Mouse (Mus musculus) hindbrain, embryonic 12.5 days (tissue): Measurements from ENCODE around the gene Mrpl42. TPM values are rescaled to one million over a fixed set of nuclear protein-coding genes. Genes with fewer than 3 reads are reported as not detected.
"Not testable (repeated sequence)": the region's sequence is repeated elsewhere in the genome, so short reads cannot be mapped to it uniquely, and the experiment has no call there.

Experiments used
- ATAC-seq: fragments of 200-750 bp; cut with Nextera tagmentation; 2 replicates; pipeline ENCODE4 v1.8.0; 2017; ENCODE audit warnings: moderate TSS enrichment; ENCODE audit not compliant: low FRiP score
- H3K27ac ChIP-seq: fragments of 300-500 bp; sonication (generic); 2 replicates; pipeline ENCODE4 v1.5.1; 2016; ENCODE audit warnings: mild to moderate bottlenecking
- H3K27me3 ChIP-seq: fragments of 300-500 bp; sonication (generic); 2 replicates; pipeline ENCODE4 v1.6.1; 2016; ENCODE audit warnings: mild to moderate bottlenecking
- H3K36me3 ChIP-seq: fragments of 300-500 bp; sonication (generic); 2 replicates; pipeline ENCODE4 v1.6.1; 2016; ENCODE audit warnings: mild to moderate bottlenecking
- H3K4me1 ChIP-seq: fragments of 300-500 bp; sonication (generic); 2 replicates; pipeline ENCODE4 v1.6.1; 2016
- H3K4me2 ChIP-seq: fragments of 300-500 bp; sonication (generic); replicated peaks from 2 replicates; pipeline ENCODE4 v1.6.1; 2016; ENCODE audit warnings: mild to moderate bottlenecking
- H3K4me3 ChIP-seq: fragments of 300-500 bp; sonication (generic); 2 replicates; pipeline ENCODE4 v1.5.1; 2016; ENCODE audit warnings: mild to moderate bottlenecking
- H3K9ac ChIP-seq: fragments of 300-500 bp; sonication (generic); 2 replicates; pipeline ENCODE4 v1.6.1; 2016; ENCODE audit warnings: mild to moderate bottlenecking, moderate library complexity
- H3K9me3 ChIP-seq: fragments of 300-500 bp; sonication (generic); replicated peaks from 2 replicates; pipeline ENCODE4 v1.6.1; 2016; ENCODE audit warnings: mild to moderate bottlenecking
- WGBS: fragments of 180-500 bp; shearing (Covaris S2); methylation state at CpG from one replicate; pipeline ENCODE4 v1.1.7; 2016; 5-methylcytosine and 5-hydroxymethylcytosine counted together
- polyA plus RNA-seq: library from polyadenylated mRNA; unstranded; fragments of >200 nt; fragmentation: Nextera tagmentation; extraction: Ambion mirVana; gene quantifications from 2 replicates; pipeline ENCODE4 v1.2.1, GENCODE M21; 2016

The Mrpl42 gene
- polyA plus RNA-seq, result 246 and 265 TPM in 2 replicates

DNA sequence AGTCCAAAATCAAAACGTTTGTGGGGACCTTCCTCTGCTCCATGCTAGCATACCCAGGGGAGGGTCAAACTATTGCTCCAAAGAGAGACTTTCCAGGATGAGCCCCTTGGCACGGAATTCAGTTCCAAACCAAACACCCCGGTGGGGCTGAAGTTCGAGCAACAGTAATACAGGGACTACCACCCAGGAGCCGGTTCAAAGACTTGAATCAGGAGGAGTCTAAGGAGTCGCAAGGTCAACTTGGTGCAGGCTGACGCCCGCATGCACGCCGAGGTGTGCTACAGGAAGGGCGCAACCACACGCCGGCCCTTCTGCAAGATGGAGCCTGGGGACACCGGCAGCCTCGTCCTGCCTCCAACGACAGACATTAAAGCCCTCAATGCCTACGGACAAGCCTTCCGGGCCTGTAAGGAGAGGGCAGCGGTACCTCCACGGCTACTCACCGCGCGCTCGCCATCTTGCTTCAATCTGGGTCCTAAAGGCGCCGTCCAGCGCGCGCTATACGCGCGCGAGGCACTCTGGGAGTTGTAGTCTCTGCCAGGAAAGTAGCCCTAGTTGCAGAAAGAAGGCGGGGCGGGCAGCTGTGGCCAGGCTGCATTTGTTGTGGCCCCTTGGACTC is at the start of gene Mrpl42:
Gene Mrpl42, minus strand, starts transcription at position 478 of the 619 bp plus-strand sequence.
- Histone ChIP-seq H3K9ac (peak within 1 kb of the TSS; percentile 72), H3K36me3 (peaks cover 8% of the 10 kb centered on the region), H3K4me2 (peak within 1 kb of the TSS; percentile 65), H3K4me3 (peak within 1 kb of the TSS; percentile 76), H3K27ac (peak within 1 kb of the TSS; percentile 88), H3K27me3 (no peaks in the 10 kb centered on the region), H3K4me1 (peaks cover 9% of the 10 kb centered on the region), H3K9me3 (no peaks in the 10 kb centered on the region)
- ATAC-seq, result peak; percentile 97
- under 1% methylated on average over 35 of the region's 35 CpGs for WGBS

DNA sequence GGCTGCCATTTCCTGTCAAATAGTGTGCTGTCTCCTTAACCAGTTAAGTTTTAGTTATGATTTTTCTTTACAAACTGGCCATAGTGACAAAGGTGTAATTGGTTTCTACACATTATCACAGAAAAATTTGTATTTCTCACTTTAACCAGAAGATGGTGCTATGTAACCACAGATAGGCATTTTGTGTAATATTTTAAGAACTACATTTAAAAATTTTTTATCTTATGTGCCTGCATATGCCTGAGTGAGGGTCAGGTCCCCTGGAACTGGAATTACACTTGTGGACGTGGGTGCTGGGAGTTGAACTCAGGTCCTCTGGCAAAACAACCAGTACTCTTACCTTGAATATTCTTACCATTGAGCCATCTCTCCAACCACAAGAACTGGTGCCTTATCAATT is 48.8 kb upstream of the Mrpl42 start:
- H3K27me3 ChIP-seq, result no peaks in the 10 kb centered on the region
- no peaks in the 10 kb centered on the region for H3K9me3 ChIP-seq
- no peak overlapping the region for H3K4me2 ChIP-seq
- 0 out of 2 replicates have a peak, but pooled peaks cover 2% of the 10 kb centered on the region for H3K4me1 ChIP-seq
- WGBS, result 59% methylated on average over 1 of the region's 1 CpGs
- H3K4me3 ChIP-seq, result no peak overlapping the region
- no peak overlapping the region for H3K9ac ChIP-seq
- no peak for ATAC-seq
- H3K27ac ChIP-seq, result no peak overlapping the region
- H3K36me3 ChIP-seq, result peaks cover 25% of the 10 kb centered on the region

DNA sequence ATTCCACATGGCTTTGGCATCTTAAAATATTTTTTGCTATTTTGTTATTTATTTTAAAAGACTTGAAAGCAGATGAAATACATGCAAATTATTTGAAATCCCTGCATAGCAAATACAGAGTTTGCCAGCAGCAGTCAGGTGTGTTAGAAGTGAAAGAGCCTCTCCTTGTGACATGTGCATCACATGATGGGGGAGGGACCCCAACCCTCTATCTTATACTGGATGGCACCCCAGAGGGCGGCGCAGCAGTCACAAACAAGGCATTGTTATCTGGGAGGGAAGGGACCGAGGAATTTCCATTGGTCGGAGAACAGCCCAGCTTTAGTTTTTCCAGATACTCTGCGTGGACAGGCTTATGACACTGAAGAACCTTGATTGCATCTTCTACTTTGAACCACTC is 47.3 kb upstream of the Mrpl42 start:
- not testable (repeated sequence) for H3K9me3 ChIP-seq, H3K4me1 ChIP-seq, H3K4me3 ChIP-seq, H3K27ac ChIP-seq, ATAC-seq, H3K27me3 ChIP-seq, H3K4me2 ChIP-seq, H3K9ac ChIP-seq
- 55% methylated on average over 5 of the region's 5 CpGs for WGBS
- peaks cover 28% of the 10 kb centered on the region for H3K36me3 ChIP-seq

DNA sequence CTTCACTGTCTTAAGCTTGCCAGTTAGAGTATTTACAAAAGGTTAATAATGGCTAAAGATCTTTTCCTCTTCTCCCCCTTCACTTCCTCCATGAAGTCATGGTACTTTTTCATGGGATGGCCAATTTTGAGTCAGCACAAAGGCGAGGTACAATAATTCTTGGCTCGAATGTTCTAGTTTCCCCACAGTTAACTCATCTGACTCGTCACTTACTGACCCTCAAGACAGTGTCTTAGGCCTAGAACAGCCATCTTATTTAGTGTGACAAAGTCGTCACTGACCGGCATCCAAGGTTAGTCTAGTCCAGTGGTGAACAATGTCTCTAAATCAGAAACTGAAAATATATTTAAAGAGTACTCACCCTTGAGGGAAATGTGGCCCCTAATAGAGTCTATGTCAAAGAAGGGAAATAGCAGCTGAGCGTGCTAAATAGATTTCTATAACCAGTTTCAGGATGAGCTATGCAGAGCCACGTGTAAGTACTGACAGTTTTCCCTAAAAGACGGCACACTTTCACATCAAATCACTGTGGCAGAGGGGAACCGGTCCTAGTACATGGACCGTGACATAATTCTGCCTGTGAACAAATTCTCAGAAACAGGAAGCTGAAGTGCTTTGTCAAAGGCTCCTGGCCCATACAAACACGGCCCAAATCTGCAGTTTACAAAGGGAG is 46.5 kb upstream of the Mrpl42 start:
- Histone ChIP-seq H3K36me3 (peaks cover 32% of the 10 kb centered on the region), H3K9me3 (no peaks in the 10 kb centered on the region), H3K27ac (no peak overlapping the region), H3K4me1 (0 out of 2 replicates have a peak, but pooled peaks cover 2% of the 10 kb centered on the region), H3K4me2 (no peak overlapping the region), H3K9ac (no peak overlapping the region), H3K4me3 (no peak overlapping the region), H3K27me3 (no peaks in the 10 kb centered on the region)
- ATAC-seq, result no peak
- WGBS, result 86% methylated on average over 11 of the region's 11 CpGs

DNA sequence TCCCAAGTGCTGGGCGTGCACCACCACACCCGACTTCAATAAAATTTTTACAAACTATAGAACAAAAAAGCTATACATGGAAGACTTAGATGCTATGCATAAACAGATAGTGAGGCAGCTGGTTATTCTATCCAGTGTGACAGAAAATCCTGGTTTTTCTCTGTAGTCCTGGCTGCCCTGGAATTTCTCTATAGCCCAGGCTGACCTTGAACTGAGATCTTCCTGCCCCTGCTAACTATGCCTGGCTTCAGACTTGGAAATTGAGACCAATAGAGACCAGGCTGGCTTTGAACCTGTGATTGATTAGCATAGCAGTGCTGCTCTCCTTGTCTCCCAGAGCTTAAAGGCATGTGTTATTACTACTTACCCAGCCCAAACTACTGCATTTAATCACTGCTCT is 44.4 kb upstream of the Mrpl42 start:
- Histone ChIP-seq H3K27ac (no peak overlapping the region), H3K4me1 (no peaks in the 10 kb centered on the region), H3K9ac (no peak overlapping the region), H3K4me3 (no peak overlapping the region), H3K9me3 (no peaks in the 10 kb centered on the region), H3K27me3 (no peaks in the 10 kb centered on the region), H3K4me2 (no peak overlapping the region), H3K36me3 (peaks cover 34% of the 10 kb centered on the region)
- WGBS, result 94% methylated on average over 2 of the region's 2 CpGs
- no peak for ATAC-seq

DNA sequence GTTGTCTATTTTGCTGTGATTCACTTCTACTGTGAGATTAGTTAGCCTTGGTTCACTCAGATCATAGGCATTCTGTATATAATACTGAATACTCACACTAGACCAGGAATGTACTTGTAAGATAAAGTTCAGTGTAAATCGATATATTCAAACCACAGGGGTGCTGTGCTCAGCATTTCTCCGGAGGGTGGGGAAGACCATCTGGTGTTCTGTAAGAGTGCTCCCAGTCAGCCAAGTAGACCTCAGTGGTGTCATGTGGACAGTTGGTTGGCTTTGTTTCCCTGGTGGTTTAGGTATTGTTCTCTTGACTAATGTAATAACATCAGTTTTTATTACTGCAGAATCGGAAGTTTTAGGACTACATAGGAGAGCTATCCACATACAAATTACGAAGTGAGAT is 43.3 kb upstream of the Mrpl42 start:
- no peak for ATAC-seq
- Histone ChIP-seq H3K4me1 (no peaks in the 10 kb centered on the region), H3K27me3 (no peaks in the 10 kb centered on the region), H3K9me3 (no peaks in the 10 kb centered on the region), H3K27ac (no peak overlapping the region), H3K4me2 (no peak overlapping the region), H3K9ac (no peak overlapping the region), H3K4me3 (no peak overlapping the region), H3K36me3 (peaks cover 29% of the 10 kb centered on the region)
- WGBS, result 69% methylated on average over 4 of the region's 4 CpGs

DNA sequence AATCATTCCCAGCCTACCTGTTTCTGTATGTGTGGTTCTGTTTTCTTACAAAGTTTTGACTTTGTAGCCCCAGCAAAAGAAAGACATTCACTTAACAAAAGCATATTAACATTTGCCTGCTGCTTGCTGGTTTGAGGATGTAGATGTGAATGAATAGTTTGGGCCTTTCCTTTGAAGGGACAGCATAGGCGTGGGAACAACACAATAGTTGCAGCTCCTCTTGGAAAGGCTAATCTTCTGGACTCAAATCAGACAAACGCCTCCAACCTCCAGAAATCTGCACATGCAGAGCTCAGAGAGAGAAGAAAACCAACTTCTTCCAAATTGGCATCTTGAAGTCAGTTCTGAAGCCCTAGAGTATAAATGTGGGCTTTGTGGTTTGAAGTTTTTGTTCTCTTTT is 42.9 kb upstream of the Mrpl42 start:
- H3K9me3 ChIP-seq, result no peaks in the 10 kb centered on the region
- H3K36me3 ChIP-seq, result peaks cover 29% of the 10 kb centered on the region
- no peaks in the 10 kb centered on the region for H3K4me1 ChIP-seq
- H3K4me2 ChIP-seq, result no peak overlapping the region
- H3K27me3 ChIP-seq, result no peaks in the 10 kb centered on the region
- no peak for ATAC-seq
- H3K27ac ChIP-seq, result no peak overlapping the region
- H3K4me3 ChIP-seq, result no peak overlapping the region
- H3K9ac ChIP-seq, result no peak overlapping the region
- WGBS, result 83% methylated on average over 2 of the region's 2 CpGs

DNA sequence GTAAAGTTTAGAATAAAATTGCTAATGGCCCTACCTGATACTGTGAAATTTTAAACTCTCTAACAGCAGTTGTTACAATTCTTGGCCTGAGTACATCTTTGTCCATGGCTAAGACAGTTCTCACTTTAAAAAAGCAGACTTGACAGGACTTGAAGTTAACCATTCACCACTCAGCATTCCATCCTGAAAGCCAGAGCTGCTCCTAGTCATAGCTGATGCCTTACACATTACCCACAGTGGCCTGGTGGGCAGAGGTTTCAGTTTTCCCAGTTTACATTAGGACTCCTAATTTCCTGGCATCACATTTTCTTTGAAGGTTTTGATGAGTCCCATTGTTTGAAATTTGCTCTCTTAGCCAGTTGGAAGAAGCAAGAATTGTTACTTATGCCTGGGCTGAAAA is 42.3 kb upstream of the Mrpl42 start:
- Histone ChIP-seq H3K9ac (no peak overlapping the region), H3K36me3 (peaks cover 26% of the 10 kb centered on the region), H3K9me3 (no peaks in the 10 kb centered on the region), H3K4me1 (no peaks in the 10 kb centered on the region), H3K27ac (no peak overlapping the region), H3K4me3 (no peak overlapping the region), H3K4me2 (no peak overlapping the region), H3K27me3 (no peaks in the 10 kb centered on the region)
- ATAC-seq, result no peak

DNA sequence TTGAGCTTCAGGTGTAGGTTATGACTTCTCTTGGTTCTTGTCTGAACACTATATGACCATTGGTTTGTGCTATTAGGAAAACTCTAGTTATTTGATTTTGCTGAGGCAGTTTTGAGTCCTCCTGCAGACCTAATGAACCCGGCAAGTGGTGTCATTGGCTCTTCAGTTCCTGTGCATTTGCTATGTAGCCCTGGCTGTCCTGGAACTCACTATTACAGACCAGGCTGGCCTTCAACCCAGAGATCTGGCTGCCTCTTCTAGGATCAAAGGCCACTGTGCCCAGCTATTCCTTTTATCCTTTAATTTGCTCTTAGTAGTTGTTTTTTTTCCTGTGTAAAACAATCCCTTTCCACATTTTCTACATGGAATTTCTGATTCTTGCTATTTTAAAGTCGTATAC is 41.6 kb upstream of the Mrpl42 start:
- no peak overlapping the region for H3K4me2 ChIP-seq
- ATAC-seq, result no peak
- H3K27ac ChIP-seq, result no peak overlapping the region
- H3K36me3 ChIP-seq, result peaks cover 23% of the 10 kb centered on the region
- no peak overlapping the region for H3K4me3 ChIP-seq
- WGBS, result 85% methylated on average over 2 of the region's 2 CpGs
- no peaks in the 10 kb centered on the region for H3K27me3 ChIP-seq
- no peaks in the 10 kb centered on the region for H3K4me1 ChIP-seq
- no peaks in the 10 kb centered on the region for H3K9me3 ChIP-seq
- H3K9ac ChIP-seq, result no peak overlapping the region

DNA sequence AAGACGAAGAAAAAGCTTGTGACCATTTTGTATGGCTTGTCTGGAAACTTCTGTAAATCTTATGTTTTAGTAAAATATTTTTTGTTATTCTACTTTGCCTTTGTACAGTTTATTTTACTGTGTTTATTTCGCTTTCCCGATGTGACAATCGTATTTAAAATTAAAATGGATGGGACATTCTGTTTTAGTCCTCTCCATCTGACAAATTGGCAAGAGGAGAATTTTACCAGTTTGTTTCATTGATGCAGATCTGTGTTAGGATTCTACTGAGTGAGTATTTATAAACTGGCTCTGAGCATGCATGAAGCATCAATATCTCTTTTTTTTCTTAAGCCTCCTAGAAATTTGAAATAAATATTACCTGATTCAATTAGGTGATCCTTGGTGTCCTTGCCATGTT is 41.2 kb upstream of the Mrpl42 start:
- WGBS, result 92% methylated on average over 4 of the region's 4 CpGs
- ATAC-seq, result no peak
- Histone ChIP-seq H3K36me3 (peaks cover 21% of the 10 kb centered on the region), H3K4me2 (no peak overlapping the region), H3K27ac (no peak overlapping the region), H3K27me3 (no peaks in the 10 kb centered on the region), H3K4me1 (no peaks in the 10 kb centered on the region), H3K9ac (no peak overlapping the region), H3K4me3 (no peak overlapping the region), H3K9me3 (no peaks in the 10 kb centered on the region)

DNA sequence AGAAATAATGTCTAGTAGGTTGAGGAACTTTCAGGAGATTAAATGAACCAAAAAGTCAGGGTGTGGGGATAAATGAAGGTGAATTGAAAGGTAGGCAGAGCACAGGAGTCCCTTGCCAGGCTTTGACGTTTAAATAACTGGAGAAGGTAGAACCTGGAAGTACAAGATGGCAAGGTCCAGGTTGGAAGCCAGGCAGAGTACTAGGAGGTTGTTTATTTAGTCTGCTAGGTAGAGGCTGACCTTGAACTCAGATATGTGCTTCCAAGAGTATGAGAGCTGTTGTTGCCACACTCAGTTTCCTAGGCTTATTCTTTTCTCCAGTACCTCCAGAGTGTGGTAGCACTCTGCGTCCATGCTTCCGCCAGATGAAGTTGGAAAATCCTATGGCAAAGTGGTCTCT is 38.1 kb upstream of the Mrpl42 start:
- Histone ChIP-seq H3K9me3 (no peaks in the 10 kb centered on the region), H3K9ac (no peak overlapping the region), H3K4me3 (no peak overlapping the region), H3K4me1 (no peaks in the 10 kb centered on the region), H3K27ac (no peak overlapping the region), H3K4me2 (no peak overlapping the region), H3K27me3 (no peaks in the 10 kb centered on the region), H3K36me3 (peaks cover 14% of the 10 kb centered on the region)
- no peak for ATAC-seq
- WGBS, result 97% methylated on average over 3 of the region's 3 CpGs

DNA sequence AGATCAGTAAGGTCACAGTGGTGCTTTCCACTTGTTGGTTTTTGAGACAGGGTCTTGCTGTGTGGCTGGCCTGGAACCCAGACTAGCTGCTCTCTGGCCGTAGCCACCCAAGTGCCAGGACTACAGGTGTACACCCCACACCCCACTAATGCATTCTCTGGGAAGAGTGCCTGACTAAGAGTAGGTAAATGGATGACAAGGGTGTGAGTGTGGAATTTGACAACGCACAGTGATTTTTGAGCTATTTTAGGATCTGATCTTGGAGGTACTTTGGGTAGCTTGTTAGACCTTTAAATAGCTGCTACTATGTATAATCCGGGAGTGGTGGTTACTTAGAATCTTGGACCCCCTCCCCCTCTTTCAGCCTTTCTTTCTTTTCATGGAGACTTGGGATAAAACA is 37.5 kb upstream of the Mrpl42 start:
- peaks cover 8% of the 10 kb centered on the region for H3K36me3 ChIP-seq
- H3K27me3 ChIP-seq, result no peaks in the 10 kb centered on the region
- H3K9ac ChIP-seq, result no peak overlapping the region
- no peak for ATAC-seq
- no peak overlapping the region for H3K27ac ChIP-seq
- no peak overlapping the region for H3K4me3 ChIP-seq
- H3K4me2 ChIP-seq, result no peak overlapping the region
- H3K4me1 ChIP-seq, result no peaks in the 10 kb centered on the region
- 89% methylated on average over 3 of the region's 3 CpGs for WGBS
- H3K9me3 ChIP-seq, result no peaks in the 10 kb centered on the region

DNA sequence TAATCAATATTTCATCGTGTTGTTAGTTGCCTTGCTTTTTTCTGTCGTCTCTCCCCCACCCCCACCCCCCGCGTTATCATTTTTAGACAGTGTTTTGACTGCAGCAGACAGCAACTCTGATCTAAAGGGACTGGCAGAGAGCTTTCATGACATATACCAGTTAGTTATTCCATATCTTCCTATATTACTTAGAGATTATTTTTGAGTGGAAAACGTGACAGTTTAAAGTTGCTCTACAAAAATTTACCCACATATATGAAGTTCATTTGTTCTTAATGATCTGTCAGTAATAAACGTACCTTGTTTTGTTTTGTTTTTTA is 34.4 kb upstream of the Mrpl42 start:
- no peaks in the 10 kb centered on the region for H3K36me3 ChIP-seq
- H3K4me3 ChIP-seq, result no peak overlapping the region
- WGBS, result 93% methylated on average over 6 of the region's 6 CpGs
- H3K9me3 ChIP-seq, result no peaks in the 10 kb centered on the region
- no peak overlapping the region for H3K27ac ChIP-seq
- no peak for ATAC-seq
- no peak overlapping the region for H3K9ac ChIP-seq
- no peak overlapping the region for H3K4me2 ChIP-seq
- H3K27me3 ChIP-seq, result no peaks in the 10 kb centered on the region
- H3K4me1 ChIP-seq, result 0 out of 2 replicates have a peak, but pooled peaks cover 3% of the 10 kb centered on the region
